14 mouse cellular contexts compared by ENCODE assay signal in the genomic region with DNA sequence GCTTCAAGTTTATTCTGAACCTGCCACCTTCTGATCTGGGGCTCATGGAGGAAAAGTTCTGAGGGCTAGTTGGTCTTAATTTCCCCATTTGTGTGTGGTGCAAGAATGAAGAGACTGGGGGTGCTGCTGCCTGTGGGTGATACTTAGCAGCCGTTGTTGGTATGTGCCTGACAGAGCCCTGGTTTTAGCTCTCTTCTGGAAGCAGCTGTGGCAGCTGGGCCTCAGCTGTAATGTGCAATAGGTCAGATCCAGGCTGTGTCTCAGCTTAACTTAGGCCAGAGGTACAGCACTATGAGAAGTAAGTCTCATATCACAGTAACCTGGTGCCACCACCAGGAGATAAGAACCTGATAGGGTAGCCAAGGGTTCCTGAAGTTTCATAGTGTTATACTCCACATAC.
"Had no signal": no experiment of that assay in that cellular context is flagged by ENCODE, and none has a peak within 500 bp of the region (broad histone marks: within the 10 kb centered on the region; RNA-seq: fewer than 3 reads in every experiment).

No protein-coding gene starts in this region.

- H3K27ac ChIP-seq: intestine, embryonic 15.5 days; layer of hippocampus, adult 2 months; left cerebral cortex, adult 2 months; limb, embryonic 10.5 days; midbrain, embryonic 12.5 days; neural tube, embryonic 15.5 days had no signal

- H3K27me3 ChIP-seq: intestine, embryonic 15.5 days; midbrain, embryonic 12.5 days; neural tube, embryonic 15.5 days had no signal

- H3K4me1 ChIP-seq: intestine, embryonic 15.5 days; limb, embryonic 10.5 days; midbrain, embryonic 12.5 days; neural tube, embryonic 15.5 days had no signal

- ATAC-seq: intestine, embryonic 15.5 days had no signal

- H3K9me3 ChIP-seq: intestine, embryonic 15.5 days; limb, embryonic 10.5 days; megakaryocyte, embryonic 14.5 days; midbrain, embryonic 12.5 days; neural tube, embryonic 15.5 days had no signal

- H3K4me2 ChIP-seq: intestine, embryonic 15.5 days; liver, embryonic 11.5 days; midbrain, embryonic 12.5 days; neural tube, embryonic 15.5 days had no signal

- H3K36me3 ChIP-seq: intestine, embryonic 15.5 days had no signal

- DNase-seq: kidney, adult 18-20 months; kidney, postnatal 10 days; kidney, postnatal 4 days; right cerebral cortex, adult 18-20 months; right cerebral cortex, postnatal 25 days; thymus, postnatal 36 days had no signal

- H3K9ac ChIP-seq: intestine, embryonic 15.5 days; midbrain, embryonic 12.5 days; neural tube, embryonic 15.5 days had no signal

- H3K4me3 ChIP-seq: intestine, embryonic 15.5 days; layer of hippocampus, adult 2 months; left cerebral cortex, adult 2 months; limb, embryonic 10.5 days; megakaryocyte, embryonic 14.5 days; midbrain, embryonic 12.5 days; neural tube, embryonic 15.5 days had no signal
